Mouse (Mus musculus): ENCODE data around the gene Sertad2.
A peak's percentile ranks its signal among the peaks of the same experiment; 100 is the strongest.

Sertad2 gene

GRCm38 (mm10) chr11:20542739-20543452, at the start of gene Sertad2:
TSS of gene Sertad2 (plus strand) at chr11:20543253.
- DNase-seq: peak; percentile 100

- no peak for DNase-seq
Measured at GRCm38 (mm10) chr11:20493922-20494626, 49.0 kb upstream of the Sertad2 start.

- peak; percentile 12 for DNase-seq
Measured at GRCm38 (mm10) chr11:20500516-20500915, 42.5 kb upstream of the Sertad2 start.

- no peak for DNase-seq
Measured at GRCm38 (mm10) chr11:20501160-20501955, 41.7 kb upstream of the Sertad2 start.

- no peak for DNase-seq
Measured at GRCm38 (mm10) chr11:20513574-20513973, 29.5 kb upstream of the Sertad2 start.

- no peak for DNase-seq
Measured at GRCm38 (mm10) chr11:20514757-20515156, 28.3 kb upstream of the Sertad2 start.

GRCm38 (mm10) chr11:20521321-20521720, 21.7 kb upstream of the Sertad2 start:
- DNase-seq: peak; percentile 54

GRCm38 (mm10) chr11:20522750-20523149, 20.3 kb upstream of the Sertad2 start:
- no peak for DNase-seq

- DNase-seq: no peak
Measured at GRCm38 (mm10) chr11:20524435-20524834, 18.6 kb upstream of the Sertad2 start.

GRCm38 (mm10) chr11:20525909-20526308, 17.1 kb upstream of the Sertad2 start:
- DNase-seq: no peak

- DNase-seq: no peak
Measured at GRCm38 (mm10) chr11:20527901-20528300, 15.2 kb upstream of the Sertad2 start.

- DNase-seq: no peak
Measured at GRCm38 (mm10) chr11:20531682-20531991, 11.4 kb upstream of the Sertad2 start.

- peak; percentile 85 for DNase-seq
Measured at GRCm38 (mm10) chr11:20531992-20532881, 10.8 kb upstream of the Sertad2 start.

- peak; percentile 25 for DNase-seq
Measured at GRCm38 (mm10) chr11:20533231-20533630, 9.8 kb upstream of the Sertad2 start.

GRCm38 (mm10) chr11:20537221-20537620, 5.8 kb upstream of the Sertad2 start:
- DNase-seq: no peak

GRCm38 (mm10) chr11:20538496-20538895, 4.6 kb upstream of the Sertad2 start:
- DNase-seq: no peak

- DNase-seq: no peak
Measured at GRCm38 (mm10) chr11:20541280-20541679, 1.8 kb upstream of the Sertad2 start.

- DNase-seq: no peak
Measured at GRCm38 (mm10) chr11:20541995-20542637, 937 bp upstream of the Sertad2 start.

- DNase-seq: peak; percentile 26
Measured at GRCm38 (mm10) chr11:20543453-20544120, 534 bp downstream of the Sertad2 start.

GRCm38 (mm10) chr11:20544376-20544775, 1.3 kb downstream of the Sertad2 start:
- no peak for DNase-seq

GRCm38 (mm10) chr11:20544801-20545515, 1.9 kb downstream of the Sertad2 start:
- DNase-seq: no peak

Data from lung, postnatal 36 days (tissue).